Mouse (Mus musculus): ENCODE data around the gene Mup16. TPM values are rescaled to one million over a fixed set of nuclear protein-coding genes. Genes with fewer than 3 reads are reported as not detected.
"Not testable (repeated sequence)": the region's sequence is repeated elsewhere in the genome, so short reads cannot be mapped to it uniquely, and the experiment has no call there.

Gene Mup16
- not detected for polyA plus RNA-seq (2017; shearing (Covaris generic))

DNA sequence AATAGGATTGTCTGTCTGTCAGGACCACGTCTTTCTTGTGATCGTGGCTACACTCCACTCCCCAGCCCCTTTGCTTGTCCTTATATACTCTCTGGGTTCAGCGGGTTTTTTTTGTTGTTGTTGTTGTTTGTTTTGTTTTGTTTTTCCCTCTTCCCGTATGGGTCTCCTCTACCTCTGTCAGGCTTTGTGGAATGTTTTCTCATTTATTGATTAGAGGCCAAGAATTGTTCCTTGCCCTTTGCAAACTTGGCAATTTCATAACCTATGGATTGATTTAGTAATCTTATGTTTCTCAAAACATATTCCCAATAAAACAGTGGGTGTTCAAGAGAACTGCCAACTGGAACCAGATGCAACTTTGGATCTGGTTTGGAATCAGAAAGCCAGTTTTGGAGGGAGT, at the start of gene Mup16:
TSS of gene Mup16 (minus strand) at position 101 of the 400 bp plus-strand sequence.
- ATAC-seq = not testable (repeated sequence)

DNA sequence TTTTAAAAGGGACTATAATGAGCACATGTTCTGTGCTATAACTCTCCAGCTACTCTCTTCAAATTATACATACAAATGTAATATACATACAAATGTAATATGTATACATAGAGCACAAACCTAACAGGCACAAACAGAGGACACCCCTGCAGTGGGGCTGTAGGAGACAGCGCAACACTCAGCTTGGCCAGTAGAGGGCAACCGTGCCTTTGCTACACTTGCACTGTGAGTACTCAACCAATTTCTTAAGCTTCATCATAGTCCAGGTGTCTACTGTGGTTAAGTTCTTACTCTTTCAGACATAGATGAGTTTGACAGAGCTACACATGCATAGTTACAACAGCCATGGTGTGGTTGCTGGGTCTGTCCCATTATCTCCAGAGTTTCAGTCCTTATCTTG, 36.6 kb upstream of the Mup16 start:
- not testable (repeated sequence) for ATAC-seq

Other genes starting within 250 kb of the Mup16 start
- gene Mup14, start 215.5 kb downstream of the Mup16 start, polyA plus RNA-seq (2017; shearing (Covaris generic)) = not detected
- not detected for gene Mup15, start 79.8 kb downstream of the Mup16 start, polyA plus RNA-seq (2017; shearing (Covaris generic))
- gene Mup17, start 76.3 kb upstream of the Mup16 start, polyA plus RNA-seq (2017; shearing (Covaris generic)) = not detected
- gene Mup18, start 154.6 kb upstream of the Mup16 start, polyA plus RNA-seq (2017; shearing (Covaris generic)) = not detected